Mouse (Mus musculus) hindbrain, embryonic 14.5 days (tissue): ENCODE results near the gene Adamts2. TPM values are rescaled to one million over a fixed set of nuclear protein-coding genes. Genes with fewer than 3 reads are reported as not detected.

Experiments used
- ATAC-seq: fragments of 200-750 bp; cut with Nextera tagmentation; 2 replicates; pipeline ENCODE4 v1.8.0; 2017; ENCODE audit warnings: moderate number of reproducible peaks, mild to moderate bottlenecking, moderate TSS enrichment, moderate library complexity; ENCODE audit not compliant: low FRiP score
- DNase-seq: peaks from one replicate; pipeline ENCODE4 v3.0.0-alpha.2; 2015; ENCODE audit warnings: low spot score
- H3K27ac ChIP-seq: fragments of 300-500 bp; sonication (generic); 2 replicates; pipeline ENCODE4 v1.5.1; 2014; ENCODE audit warnings: mild to moderate bottlenecking, moderate library complexity
- H3K27me3 ChIP-seq: fragments of 300-500 bp; sonication (generic); 2 replicates; pipeline ENCODE4 v1.6.1; 2014; ENCODE audit warnings: mild to moderate bottlenecking, low read length, mixed read lengths; ENCODE audit not compliant: control insufficient read depth, insufficient read depth
- H3K36me3 ChIP-seq: fragments of 300-500 bp; sonication (generic); replicated peaks from 2 replicates; pipeline ENCODE4 v1.6.1; 2014; ENCODE audit not compliant: control insufficient read depth, insufficient read depth
- H3K4me1 ChIP-seq: fragments of 300-500 bp; sonication (generic); replicated peaks from 2 replicates; pipeline ENCODE4 v1.6.1; 2014; ENCODE audit warnings: antibody characterized with exemption, low read length, mixed read lengths; ENCODE audit not compliant: control insufficient read depth, insufficient read depth
- H3K4me2 ChIP-seq: fragments of 300-500 bp; sonication (generic); replicated peaks from 2 replicates; pipeline ENCODE4 v1.6.1; 2014; ENCODE audit warnings: mild to moderate bottlenecking, moderate library complexity
- H3K4me3 ChIP-seq: fragments of 300-500 bp; sonication (generic); replicated peaks from 2 replicates; pipeline ENCODE4 v1.5.1; 2014; ENCODE audit warnings: mild to moderate bottlenecking, low read length
- H3K9ac ChIP-seq: fragments of 300-500 bp; sonication (generic); 2 replicates; pipeline ENCODE4 v1.6.1; 2014
- H3K9me3 ChIP-seq: fragments of 300-500 bp; sonication (generic); 2 replicates; pipeline ENCODE4 v1.6.1; 2016; ENCODE audit warnings: low read length; ENCODE audit not compliant: control insufficient read depth
- WGBS: fragments of 180-500 bp; shearing (Covaris S2); extraction: QIAGEN DNeasy Blood & Tissue Kit; methylation state at CpG from one replicate; pipeline ENCODE4 v1.1.7; 2014; 5-methylcytosine and 5-hydroxymethylcytosine counted together
- polyA plus RNA-seq: library from polyadenylated mRNA; unstranded; fragments of >200 nt; fragmentation: Nextera tagmentation; extraction: Ambion mirVana; gene quantifications from 2 replicates; pipeline ENCODE4 v1.2.1, GENCODE M21; 2014

Gene Adamts2
- polyA plus RNA-seq, 1 experiment from 2014 or later, result 6.3 TPM

GRCm38 (mm10) chr11:50835727-50836126 is 233.8 kb downstream of the Adamts2 start:
- Histone ChIP-seq H3K36me3 (0 out of 2 replicates have a peak, but pooled peaks cover 10% of the 10 kb centered on the region), H3K9me3 (0 out of 2 replicates have a peak, but pooled peaks cover 16% of the 10 kb centered on the region), H3K4me3 (no peak overlapping the region), H3K9ac (no peak overlapping the region), H3K27ac (no peak overlapping the region), H3K4me1 (peaks cover 3% of the 10 kb centered on the region; the same call in 1 of the 2 replicates), H3K4me2 (no peak overlapping the region), H3K27me3 (no peaks in the 10 kb centered on the region)
- ATAC-seq (no peak), DNase-seq (no peak)
- WGBS, result 90% methylated on average over 4 of the region's 4 CpGs

GRCm38 (mm10) chr11:50841023-50841735 is 239.3 kb downstream of the Adamts2 start, which contains the start of gene Zfp879:
Zfp879 (minus strand) TSS chr11:50841552.
- DNase-seq, result peak; percentile 96
- H3K36me3 ChIP-seq, result no peaks in the 10 kb centered on the region
- peaks cover 7% of the 10 kb centered on the region for H3K4me1 ChIP-seq
- H3K4me3 ChIP-seq, result peak within 1 kb of the TSS; percentile 40
- H3K9me3 ChIP-seq, result no peaks in the 10 kb centered on the region
- 22% methylated on average over 22 of the region's 22 CpGs for WGBS
- peak; percentile 97 for ATAC-seq
- peak within 1 kb of the TSS; percentile 74 for H3K9ac ChIP-seq
- no peaks in the 10 kb centered on the region for H3K27me3 ChIP-seq
- peak within 1 kb of the TSS; percentile 74 for H3K4me2 ChIP-seq
- H3K27ac ChIP-seq, result peak within 1 kb of the TSS; percentile 78

GRCm38 (mm10) chr11:50845951-50846350 is 244.1 kb downstream of the Adamts2 start:
- peaks cover 30% of the 10 kb centered on the region for H3K27me3 ChIP-seq
- ATAC-seq (no peak), DNase-seq (no peak)
- H3K9ac ChIP-seq, result no peak overlapping the region
- H3K27ac ChIP-seq, result no peak overlapping the region
- no peaks in the 10 kb centered on the region for H3K36me3 ChIP-seq
- no peak overlapping the region for H3K4me2 ChIP-seq
- no peak overlapping the region for H3K4me3 ChIP-seq
- peaks cover 2% of the 10 kb centered on the region for H3K4me1 ChIP-seq
- no peaks in the 10 kb centered on the region for H3K9me3 ChIP-seq
- 91% methylated on average over 3 of the region's 3 CpGs for WGBS

- H3K9me3 ChIP-seq, result no peaks in the 10 kb centered on the region
- WGBS, result 64% methylated on average over 5 of the region's 5 CpGs
- H3K9ac ChIP-seq, result no peak overlapping the region
- H3K36me3 ChIP-seq, result no peaks in the 10 kb centered on the region
- peaks cover 7% of the 10 kb centered on the region; the same call in 1 of the 2 replicates for H3K4me1 ChIP-seq
- DNase-seq, result no peak
- no peak overlapping the region for H3K4me3 ChIP-seq
- no peak overlapping the region for H3K27ac ChIP-seq
- H3K4me2 ChIP-seq, result no peak overlapping the region
- no peak for ATAC-seq
- H3K27me3 ChIP-seq, result peaks cover 40% of the 10 kb centered on the region
These were observed 245.2 kb downstream of the Adamts2 start for GRCm38 (mm10) chr11:50847047-50847446.

- Histone ChIP-seq H3K36me3 (no peaks in the 10 kb centered on the region), H3K4me3 (no peak overlapping the region), H3K4me2 (no peak overlapping the region), H3K27ac (no peak overlapping the region), H3K9me3 (no peaks in the 10 kb centered on the region), H3K9ac (no peak overlapping the region), H3K4me1 (peaks cover 7% of the 10 kb centered on the region; the same call in 1 of the 2 replicates), H3K27me3 (peaks cover 54% of the 10 kb centered on the region)
- 42% methylated on average over 3 of the region's 3 CpGs for WGBS
- no peak for DNase-seq
- ATAC-seq, result no peak
These were observed 246.7 kb downstream of the Adamts2 start for GRCm38 (mm10) chr11:50848520-50849137.

- Histone ChIP-seq H3K27ac (no peak overlapping the region), H3K27me3 (peaks cover 54% of the 10 kb centered on the region), H3K4me2 (no peak overlapping the region), H3K4me1 (peaks cover 7% of the 10 kb centered on the region; the same call in 1 of the 2 replicates), H3K9me3 (no peaks in the 10 kb centered on the region), H3K9ac (no peak overlapping the region), H3K4me3 (no peak overlapping the region), H3K36me3 (no peaks in the 10 kb centered on the region)
- WGBS, result 10% methylated on average over 10 of the region's 10 CpGs
- ATAC-seq (no peak), DNase-seq (no peak)
These were observed 247.4 kb downstream of the Adamts2 start for GRCm38 (mm10) chr11:50849310-50849709.

- no peaks in the 10 kb centered on the region for H3K36me3 ChIP-seq
- 3% methylated on average over 11 of the region's 11 CpGs for WGBS
- H3K9ac ChIP-seq, result peak within 1 kb of the TSS; percentile 54
These were observed 248.4 kb downstream of the Adamts2 start, which contains the start of gene Grm6 for GRCm38 (mm10) chr11:50850177-50850735. Grm6 (plus strand) TSS chr11:50850685.

GRCm38 (mm10) chr11:50850989-50851601 is 249.2 kb downstream of the Adamts2 start:
- Histone ChIP-seq H3K9ac (peak overlapping the region; percentile 54), H3K9me3 (no peaks in the 10 kb centered on the region), H3K27me3 (peaks cover 54% of the 10 kb centered on the region), H3K4me2 (peak overlapping the region; percentile 95), H3K4me3 (peak overlapping the region; percentile 48), H3K36me3 (no peaks in the 10 kb centered on the region), H3K27ac (no peak overlapping the region), H3K4me1 (peaks cover 7% of the 10 kb centered on the region; the same call in 1 of the 2 replicates)
- under 1% methylated on average over 70 of the region's 72 CpGs for WGBS
- no peak; the same call in 1 of the 2 replicates for ATAC-seq
- DNase-seq, result no peak

More at GRCm38 (mm10) chr11:50850177-50850735, 248.4 kb downstream of the Adamts2 start, which contains the start of gene Grm6:
- peak within 1 kb of the TSS; percentile 48 for H3K4me3 ChIP-seq
- H3K4me1 ChIP-seq, result peaks cover 7% of the 10 kb centered on the region; the same call in 1 of the 2 replicates
- H3K9me3 ChIP-seq, result no peaks in the 10 kb centered on the region
- H3K4me2 ChIP-seq, result peak within 1 kb of the TSS; percentile 95
- DNase-seq, result no peak
- ATAC-seq, result no peak
- H3K27ac ChIP-seq, result no peak within 1 kb of the TSS
- peaks cover 54% of the 10 kb centered on the region for H3K27me3 ChIP-seq
